Mouse (Mus musculus): ENCODE results near the gene Fam155a.

Gene Fam155a

DNA sequence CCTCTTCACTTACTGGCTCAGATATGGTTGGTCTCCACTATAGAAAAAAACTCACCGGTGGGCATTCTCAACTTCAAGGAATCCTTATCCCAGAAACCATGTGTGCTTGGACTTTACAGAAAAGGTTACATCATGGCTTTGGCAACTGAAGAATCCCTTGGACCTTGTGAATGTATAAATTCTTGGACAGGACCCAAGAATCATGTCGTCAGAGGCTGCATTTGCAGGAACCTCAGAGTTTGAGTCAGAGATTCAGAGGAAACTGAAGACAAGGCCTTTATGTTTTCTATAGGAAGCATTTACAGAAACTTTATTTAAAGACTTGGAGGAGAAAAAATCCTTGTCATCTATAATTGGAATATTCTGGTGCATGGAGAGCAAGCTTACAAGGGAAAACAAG is 475.9 kb downstream of the Fam155a start:
- no peak for DNase-seq (ENCODE audit: low read depth in 2 of 2, low spot score in 2 of 2)

DNA sequence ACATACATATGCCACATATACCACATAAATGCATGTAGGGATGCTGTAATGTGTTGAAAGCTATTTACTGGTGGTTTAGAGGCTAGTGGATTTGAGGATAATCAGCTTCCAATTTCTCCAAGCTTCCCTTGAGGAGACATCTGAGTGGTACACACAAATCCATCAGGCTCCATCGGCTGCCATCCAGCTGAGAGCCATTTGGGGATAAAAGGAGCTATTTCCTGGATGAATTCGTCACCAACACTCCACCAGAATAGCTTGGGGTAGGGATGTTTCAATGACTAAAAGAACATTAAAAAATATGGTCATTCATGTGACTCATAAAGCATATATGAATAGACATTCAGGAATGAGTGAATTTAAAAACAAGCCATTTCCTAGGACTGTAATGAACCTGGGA is 478.4 kb downstream of the Fam155a start:
- no peak for DNase-seq (ENCODE audit: low read depth in 2 of 2, low spot score in 2 of 2)

DNA sequence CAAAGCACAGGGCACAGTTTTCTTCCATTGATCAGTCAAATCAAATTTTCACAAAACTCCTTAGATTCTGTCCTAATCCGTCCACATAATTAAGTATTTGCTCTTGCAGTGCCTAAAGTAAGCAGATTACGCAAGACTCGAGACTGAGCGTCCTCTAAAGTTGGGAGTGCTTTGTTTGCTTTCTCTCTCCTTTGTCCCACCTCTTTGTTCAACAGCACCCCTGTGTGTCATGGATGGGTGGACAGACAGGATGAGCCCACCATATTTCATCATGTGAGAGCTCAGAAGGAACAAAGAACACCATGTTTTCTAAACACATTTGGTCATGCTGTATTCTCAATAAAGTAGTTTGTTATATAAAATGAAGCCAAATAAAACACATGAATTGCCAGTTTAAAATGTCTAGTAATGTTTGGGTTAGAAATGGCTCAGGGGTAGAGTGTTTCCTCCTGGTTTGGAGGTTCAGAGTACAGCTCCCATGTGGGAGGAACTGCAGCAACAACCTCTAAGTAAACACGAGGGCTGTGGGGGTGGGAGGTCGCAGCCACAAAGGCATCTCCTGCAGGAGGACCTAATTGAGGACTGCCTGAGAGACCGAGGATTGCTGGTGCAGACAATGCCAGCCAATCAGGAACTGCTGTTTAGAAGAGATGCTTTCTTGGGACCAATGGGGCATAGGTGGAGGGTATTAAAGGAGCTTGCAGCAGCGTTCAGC is 482.8 kb downstream of the Fam155a start:
- no peak for DNase-seq (ENCODE audit: low read depth in 2 of 2, low spot score in 2 of 2)

DNA sequence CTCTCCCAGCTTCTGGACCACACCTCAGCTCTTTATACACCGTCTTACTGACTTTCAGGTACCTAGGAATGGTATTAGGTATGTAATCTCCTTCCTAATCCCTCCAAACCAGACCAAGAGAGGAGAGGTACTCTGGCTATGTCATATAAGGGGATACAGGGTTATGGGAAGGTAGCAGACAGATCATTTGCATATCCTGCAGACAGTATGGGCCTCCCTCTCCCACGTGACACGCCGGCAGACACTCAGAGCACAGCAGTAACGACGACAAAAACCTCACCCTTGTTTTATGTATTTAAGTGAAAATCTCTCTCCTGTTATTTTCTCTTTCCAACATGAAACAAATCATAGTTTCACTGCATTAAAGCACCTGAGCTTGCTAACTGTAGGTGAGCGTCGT is 496.8 kb downstream of the Fam155a start:
- DNase-seq (ENCODE audit: low read depth in 2 of 2, low spot score in 2 of 2): no peak

DNA sequence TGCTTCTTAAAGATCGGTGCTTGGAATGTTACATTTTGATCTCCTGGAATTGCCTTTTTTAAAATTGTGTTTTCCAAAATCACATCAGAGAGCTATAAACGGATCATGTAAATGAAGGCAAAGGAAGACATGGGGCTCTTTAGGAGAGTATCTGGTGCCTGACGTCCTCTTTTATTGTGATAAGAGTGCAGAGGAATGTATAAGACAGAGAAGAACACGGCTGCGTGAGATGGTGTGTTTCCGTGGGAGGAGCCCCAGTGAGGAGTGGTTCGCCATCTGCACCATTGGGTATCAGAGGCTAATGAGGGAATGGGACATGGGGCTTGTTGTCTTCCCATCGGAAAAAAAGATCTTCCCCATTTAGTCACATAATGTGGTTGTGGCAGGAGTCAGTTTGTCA is 506.6 kb downstream of the Fam155a start:
- no peak for DNase-seq (ENCODE audit: low read depth in 2 of 2, low spot score in 2 of 2)

DNA sequence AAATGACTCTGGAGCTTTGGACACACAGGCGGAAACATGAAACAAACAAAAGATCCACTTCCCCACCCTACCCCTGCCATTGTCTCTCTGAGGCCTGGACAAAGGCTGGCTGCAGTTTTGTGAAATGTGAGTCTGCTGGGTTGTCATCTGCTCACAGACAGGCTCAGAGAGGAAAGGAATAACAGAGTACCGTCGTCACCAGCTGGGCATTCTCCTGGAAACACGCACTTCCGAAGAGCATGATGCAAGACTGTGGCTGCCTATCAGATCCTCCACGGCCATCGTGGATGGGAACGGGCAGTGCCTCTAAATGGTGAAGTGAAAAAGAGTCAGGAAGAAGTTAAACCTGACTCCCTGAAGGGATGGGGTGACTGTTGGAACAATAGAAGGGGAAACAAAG is 509.4 kb downstream of the Fam155a start:
- DNase-seq (ENCODE audit: low read depth in 2 of 2, low spot score in 2 of 2): no peak

DNA sequence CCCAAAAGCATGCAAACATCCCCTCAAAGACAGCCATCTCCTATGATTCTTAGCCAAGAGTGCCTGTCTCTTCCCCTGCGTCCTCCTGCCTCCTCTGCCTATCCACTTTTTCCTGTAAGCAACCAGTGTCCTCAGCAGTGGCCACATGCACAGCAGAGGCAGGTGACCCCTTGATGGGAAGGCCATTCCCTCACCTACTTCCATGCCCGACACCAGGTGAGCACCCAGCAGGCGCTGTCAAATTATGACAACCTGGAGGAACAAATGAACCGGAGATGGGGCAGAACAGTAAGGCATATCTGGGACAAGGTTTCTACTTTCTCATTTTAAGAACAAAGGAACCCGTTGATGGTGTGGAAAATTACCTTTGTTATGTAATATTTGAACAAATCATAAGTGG is 515.6 kb downstream of the Fam155a start:
- DNase-seq (ENCODE audit: low read depth in 2 of 2, low spot score in 2 of 2): no peak

DNA sequence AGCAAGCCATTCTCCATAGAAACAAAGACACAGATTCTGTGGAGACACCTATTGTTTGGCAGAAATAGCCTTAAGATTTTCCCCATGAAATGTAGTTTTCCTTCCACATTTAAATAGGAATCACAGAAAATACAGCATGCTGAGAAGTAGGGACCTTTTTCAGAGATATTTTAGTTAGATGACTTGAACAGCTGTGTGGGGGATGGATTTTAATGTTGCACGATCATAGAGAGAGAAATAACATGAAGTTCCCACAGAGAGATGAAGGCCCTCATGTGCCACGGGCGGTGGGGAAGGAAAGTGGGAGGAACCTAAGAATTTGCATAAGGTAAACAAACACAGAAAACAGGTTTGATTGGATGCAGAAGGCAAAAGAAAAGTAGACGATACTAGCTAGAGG is 518.0 kb downstream of the Fam155a start:
- DNase-seq (ENCODE audit: low read depth in 2 of 2, low spot score in 2 of 2): no peak

DNA sequence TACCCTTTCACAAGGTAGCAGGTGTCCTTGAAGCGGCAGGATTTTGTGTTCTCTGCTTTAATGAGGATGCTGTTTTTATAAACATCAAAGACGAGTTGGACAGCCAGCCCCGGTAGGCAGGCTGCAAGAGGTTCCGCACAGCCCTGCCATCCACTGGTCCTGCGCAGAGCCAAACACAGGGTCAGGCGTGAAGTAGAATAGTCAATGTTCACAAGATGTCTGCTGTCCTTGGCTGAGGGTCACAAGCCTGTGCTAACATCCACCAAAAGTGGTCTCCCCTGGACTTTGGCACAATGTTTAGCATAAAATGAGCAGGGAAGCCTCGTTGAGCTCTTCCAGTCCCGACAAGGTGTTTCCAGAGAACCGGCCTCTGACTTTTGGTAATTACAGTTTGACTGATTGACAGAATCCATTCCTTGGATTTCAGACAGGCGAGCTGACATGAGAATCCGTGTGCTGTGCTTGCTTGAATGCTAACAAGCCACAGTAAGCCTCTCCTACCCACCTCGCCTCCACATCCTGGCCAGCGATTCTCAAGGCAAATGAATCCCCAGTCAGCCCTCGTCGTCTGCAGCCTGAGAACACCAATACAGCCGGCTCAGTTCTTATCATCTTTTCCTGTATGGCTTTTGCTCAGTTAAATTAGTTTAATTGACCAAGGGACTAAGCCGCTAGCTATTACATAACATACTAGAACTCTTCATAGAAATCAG is 522.7 kb downstream of the Fam155a start:
- no peak for DNase-seq (ENCODE audit: low read depth in 2 of 2, low spot score in 2 of 2)

DNA sequence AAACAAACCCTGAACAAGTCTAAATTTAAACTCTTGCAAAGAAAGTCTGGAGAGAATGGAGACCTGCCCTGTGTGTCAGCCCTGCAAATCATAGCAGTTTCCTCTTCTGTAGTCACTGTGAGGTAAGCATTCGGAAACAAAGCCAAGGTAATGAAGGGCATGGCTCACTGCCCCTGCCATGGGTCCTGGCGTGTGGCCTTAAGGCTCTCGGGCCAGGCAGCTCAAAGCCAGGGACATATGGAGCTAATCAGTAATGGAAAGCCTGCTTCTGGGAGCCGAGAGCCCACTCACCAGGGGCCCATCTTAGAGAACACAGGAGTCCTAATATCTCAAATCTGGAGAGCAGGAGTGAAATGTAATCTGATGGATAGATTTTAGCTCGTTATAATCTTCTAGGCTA is 525.0 kb downstream of the Fam155a start:
- no peak for DNase-seq (ENCODE audit: low read depth in 2 of 2, low spot score in 2 of 2)

DNA sequence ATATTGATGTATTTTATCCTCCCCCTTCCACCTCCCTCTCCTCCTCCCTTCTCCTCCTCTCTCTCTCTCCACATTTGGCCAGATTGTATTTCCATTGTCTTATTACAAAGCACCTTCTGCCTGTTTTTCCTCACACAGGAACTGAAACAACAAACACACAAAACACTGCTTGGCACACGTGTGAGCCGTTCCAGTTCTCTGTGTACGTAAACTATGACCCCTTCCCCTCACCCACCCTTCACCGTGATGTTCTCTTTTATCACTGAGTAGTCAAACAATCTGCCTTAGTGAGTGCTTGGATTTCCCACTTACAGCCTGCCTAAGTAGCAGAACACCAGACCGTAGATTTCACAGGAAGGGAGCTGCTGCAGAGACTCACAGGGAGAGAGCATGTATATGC is 530.0 kb downstream of the Fam155a start:
- no peak for DNase-seq (ENCODE audit: low read depth in 2 of 2, low spot score in 2 of 2)

DNA sequence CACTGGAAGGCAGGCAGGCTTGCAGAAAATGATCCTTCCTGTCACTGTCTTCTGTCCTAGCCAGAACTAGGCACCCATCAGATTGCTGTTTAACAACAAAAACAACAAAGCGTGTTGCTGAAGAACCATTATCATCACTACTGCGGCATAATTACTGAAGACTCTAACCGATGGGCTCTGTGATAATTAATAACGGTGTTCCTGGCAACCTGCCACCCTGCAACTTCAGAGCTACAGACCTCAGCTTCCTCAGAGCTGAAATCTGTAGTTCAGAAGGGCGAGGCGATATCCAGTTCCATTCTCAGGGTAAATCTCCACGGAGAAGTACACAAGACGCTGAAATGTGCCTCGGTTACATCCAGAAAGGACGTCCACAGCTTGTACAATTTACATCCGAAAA is 531.2 kb downstream of the Fam155a start:
- DNase-seq (ENCODE audit: low read depth in 2 of 2, low spot score in 2 of 2): no peak

DNA sequence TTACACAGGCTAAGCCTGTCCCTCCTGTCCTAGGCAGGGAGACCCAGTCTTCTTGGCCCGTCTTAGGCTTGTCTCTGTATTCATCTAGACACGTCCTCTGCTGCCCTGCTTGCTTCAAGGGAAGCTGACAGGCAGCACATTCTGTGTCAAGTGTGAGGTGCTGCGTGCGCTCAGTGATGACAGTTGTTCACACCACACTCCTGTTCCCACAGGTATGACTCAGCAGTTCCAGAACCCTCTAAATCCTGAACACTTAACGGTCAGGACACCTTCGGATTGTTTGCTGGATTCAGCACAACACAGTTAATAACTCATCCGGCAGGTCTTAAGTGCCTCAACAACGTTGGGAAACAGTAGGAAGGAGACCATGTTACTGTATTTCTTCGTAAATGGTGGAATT is 532.0 kb downstream of the Fam155a start:
- DNase-seq (ENCODE audit: low read depth in 2 of 2, low spot score in 2 of 2): no peak

DNA sequence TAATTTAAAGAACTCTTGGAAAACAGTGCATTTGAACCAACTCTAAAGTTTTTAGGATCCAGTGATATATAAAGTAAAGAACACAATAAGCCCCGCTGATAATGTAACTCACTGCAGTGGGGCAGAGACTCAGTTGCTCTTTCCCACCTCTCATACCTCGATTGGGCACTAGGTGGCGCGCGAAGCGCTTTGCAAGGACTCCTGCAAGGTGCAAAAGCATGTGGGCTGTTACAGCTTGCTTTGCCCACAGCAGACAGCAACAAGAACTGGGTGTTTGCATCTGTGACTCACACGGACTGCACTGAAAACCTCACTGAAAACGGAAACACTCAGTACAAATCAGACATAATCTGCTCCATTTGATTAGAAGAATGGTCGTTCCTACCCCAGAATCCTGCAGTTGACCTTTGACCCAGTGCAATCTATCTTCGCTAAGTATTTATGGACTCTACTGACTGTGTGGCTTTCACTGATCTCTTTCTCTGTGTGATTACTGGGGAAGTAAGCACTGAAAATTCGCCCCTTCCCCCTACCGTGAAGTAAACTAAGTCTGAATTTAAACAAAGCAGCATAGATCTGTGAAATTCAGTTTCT is 537.5 kb downstream of the Fam155a start:
- DNase-seq (ENCODE audit: low read depth in 2 of 2, low spot score in 2 of 2): peak in 1 of 2 experiments; percentile 17

DNA sequence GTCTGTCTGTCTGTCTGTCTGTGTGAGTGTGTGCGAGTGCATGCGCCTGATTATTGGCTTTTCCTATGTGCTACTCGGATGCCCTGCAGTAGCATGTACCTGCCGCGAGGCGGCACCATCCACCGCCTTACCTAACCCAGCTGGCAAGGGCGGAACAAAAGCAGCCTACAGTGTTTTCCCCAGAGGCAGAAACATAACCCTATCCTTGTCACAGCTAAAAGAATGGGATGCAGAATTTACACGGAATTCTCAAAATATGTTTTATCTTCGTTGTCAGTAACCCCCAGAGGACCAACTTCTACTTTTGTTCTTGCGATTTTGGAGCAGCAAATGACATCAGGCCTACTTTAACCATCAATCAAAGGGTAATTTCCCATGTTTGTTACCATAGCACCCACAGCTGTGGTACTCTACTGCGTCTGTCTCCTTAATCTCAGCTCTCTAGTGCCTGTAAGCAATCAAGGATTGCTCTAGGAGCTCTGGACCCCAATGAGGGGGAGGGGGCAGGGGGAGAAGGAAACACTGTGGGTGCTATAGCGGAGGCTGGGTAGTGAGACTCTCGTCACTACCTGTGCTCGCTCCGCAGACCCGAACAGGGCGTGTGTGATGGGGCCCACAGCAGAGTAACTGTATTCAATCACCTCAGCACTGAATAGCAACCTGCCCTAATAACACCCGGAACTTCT is 543.0 kb downstream of the Fam155a start:
- DNase-seq (ENCODE audit: low read depth in 2 of 2, low spot score in 2 of 2): no peak

DNA sequence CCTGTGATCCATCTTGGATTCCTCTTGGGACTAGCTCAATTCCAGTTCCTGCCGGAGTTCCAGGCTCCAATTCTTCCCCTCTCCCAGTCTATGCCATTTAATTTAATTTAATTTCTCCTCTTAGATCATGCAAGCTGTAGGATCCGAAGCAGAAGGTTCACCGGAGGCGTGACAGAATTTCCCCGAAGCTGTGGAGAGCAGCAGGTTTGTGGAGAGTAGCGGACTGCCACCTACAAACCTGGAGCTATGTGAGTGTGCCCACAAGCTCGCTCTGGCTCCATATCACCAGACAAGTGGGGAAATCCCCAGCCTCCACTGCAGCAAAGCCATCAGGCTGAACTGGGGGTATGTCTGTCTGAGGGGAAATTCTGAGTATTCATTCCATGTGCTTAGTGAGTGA is 544.2 kb downstream of the Fam155a start:
- no peak for DNase-seq (ENCODE audit: low read depth in 2 of 2, low spot score in 2 of 2)

DNA sequence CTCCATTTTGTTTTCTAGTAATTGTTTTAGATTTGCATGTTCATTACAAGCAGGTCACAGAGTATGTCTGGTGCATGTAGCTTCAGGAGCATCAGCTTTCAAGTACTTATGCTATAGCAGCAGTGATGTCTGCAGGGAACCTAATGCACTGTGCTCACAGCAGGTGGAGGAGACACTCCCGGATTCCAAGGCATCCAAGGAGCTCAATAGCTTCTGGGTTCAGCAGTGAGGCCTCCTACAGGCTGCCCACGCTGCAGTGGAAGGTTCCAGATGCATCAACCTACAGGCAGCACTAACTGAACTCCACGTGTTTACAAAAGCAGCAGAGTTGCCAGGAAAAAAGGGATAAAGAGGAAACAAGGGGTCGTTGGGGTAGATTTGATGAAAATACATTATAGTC is 559.2 kb downstream of the Fam155a start:
- DNase-seq (ENCODE audit: low read depth in 2 of 2, low spot score in 2 of 2): no peak

DNA sequence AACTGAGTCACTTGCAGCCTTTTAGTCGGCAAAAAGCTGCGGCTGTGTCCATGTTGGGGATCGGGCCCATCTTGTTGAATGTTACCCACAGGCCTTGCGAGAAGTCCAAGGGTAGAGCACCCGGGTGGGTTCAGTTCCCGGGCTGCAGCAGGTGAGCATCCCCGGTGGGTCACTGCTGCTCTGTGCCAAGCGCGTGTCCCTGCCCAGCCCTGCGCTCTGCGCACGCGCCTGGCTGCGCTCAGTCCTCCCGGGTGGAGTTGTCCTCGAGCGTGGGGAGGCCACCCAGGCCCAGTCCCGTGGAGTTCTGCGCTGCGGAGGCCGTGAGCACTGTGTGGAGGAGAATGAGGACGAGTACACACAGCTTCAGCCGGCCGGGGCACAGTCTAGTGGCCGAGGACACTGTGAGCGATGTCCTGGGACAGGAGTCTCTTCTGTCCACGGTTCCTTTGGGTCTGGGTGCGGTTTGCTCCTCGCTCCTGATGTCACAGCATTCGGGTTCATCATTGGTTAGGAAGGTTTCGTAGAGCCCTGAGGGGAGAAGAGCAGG is 563.4 kb downstream of the Fam155a start:
- DNase-seq (ENCODE audit: low read depth in 2 of 2, low spot score in 2 of 2): no peak

DNA sequence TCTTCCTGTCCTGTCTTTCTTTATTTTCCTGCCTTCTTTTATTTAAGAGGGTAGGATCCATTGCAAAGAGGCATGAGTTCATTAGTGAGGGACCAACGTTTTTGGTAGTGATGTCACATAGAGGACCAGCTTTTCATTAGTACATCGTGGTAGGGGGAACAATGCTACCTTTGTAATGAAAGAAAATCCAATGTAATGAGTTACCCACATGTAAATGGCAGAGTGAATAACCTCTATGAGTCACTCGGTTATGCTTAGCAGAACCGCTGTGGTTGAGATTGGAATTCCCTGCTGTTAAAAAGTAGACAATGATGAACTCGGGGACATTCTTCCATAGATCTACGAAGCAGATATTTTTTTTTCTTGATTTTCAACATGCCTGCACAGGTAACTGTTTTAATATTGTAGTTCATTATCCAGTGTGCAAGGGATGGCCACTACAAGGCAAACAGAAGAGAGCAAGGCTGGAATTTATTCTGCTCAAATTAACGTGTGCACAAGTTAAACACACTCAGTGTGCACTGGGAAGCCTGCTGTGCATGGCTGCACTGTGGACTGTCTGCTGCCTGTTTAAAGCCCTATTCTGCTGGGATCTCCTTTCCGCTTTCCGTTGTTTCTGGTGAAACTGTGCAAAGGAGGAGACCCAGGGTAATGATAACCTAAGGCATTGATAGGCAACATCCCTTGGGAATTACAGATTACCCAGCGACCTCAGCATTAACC is 566.5 kb downstream of the Fam155a start:
- no peak for DNase-seq (ENCODE audit: low read depth in 2 of 2, low spot score in 2 of 2)

DNA sequence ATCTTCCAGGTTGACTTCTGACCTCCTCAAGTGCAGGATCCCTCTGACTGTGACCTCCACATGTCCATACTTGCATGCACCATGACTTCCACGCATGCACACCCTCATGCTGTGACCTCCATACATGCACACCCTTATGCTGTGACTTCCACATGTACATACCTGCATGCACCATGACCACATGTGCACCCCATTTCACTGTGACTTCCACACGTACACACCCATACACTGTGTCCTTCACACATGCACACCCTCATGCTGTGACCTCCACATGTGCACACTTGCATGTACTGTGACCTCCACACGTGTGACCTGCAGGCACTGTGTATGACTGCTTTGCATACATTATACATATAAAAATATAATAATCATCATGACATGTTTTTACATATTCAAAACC is 570.9 kb downstream of the Fam155a start:
- DNase-seq (ENCODE audit: low read depth in 2 of 2, low spot score in 2 of 2): no peak

DNA sequence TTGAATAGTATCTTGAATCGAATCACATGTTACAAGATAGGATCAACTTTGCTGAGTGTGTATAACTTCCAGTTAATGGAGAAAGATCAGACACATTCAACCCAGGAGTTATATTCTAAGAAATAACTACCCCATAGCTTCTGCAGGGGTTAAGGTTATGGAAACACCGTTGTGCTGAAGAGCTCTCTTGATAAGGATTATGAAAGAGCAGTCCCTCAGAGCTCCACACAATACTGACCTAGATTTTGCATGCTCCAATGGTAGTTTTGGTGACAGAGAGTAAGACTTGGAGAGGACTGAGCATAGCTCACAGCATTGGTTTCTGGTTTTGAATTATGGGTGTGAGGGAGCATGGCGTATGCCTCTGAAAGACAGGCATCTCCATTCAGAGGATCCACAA is 579.3 kb downstream of the Fam155a start:
- no peak for DNase-seq (ENCODE audit: low read depth in 2 of 2, low spot score in 2 of 2)
